Mouse (Mus musculus): ENCODE data around the gene Galk2. TPM values are rescaled to one million over a fixed set of nuclear protein-coding genes. Genes with fewer than 3 reads are reported as not detected.

Gene Galk2
- polyA plus RNA-seq, 1 experiment = 18.5 TPM

GRCm38 (mm10) chr2:125827898-125828297, 31.0 kb upstream of the Galk2 start:
- Histone ChIP-seq H3K4me3 (ENCODE audit: control insufficient read depth, insufficient read depth, low read length) (no peak overlapping the region), H3K36me3 (ENCODE audit: control insufficient read depth, insufficient read depth, low read length) (peaks cover 15% of the 10 kb centered on the region), H3K4me1 (replicated peaks; ENCODE audit: control insufficient read depth, insufficient read depth, low read length) (no peaks in the 10 kb centered on the region), H3K27me3 (ENCODE audit: control insufficient read depth, insufficient read depth, low read length) (no peaks in the 10 kb centered on the region), H3K27ac (ENCODE audit: control insufficient read depth, insufficient read depth, low read length) (no peak overlapping the region)
- DNase-seq = no peak
- 95% methylated on average over 4 of the region's 4 CpGs for WGBS
- TF ChIP-seq POLR2A (IDR thresholded peaks at IDR 0.05; ENCODE audit: control insufficient read depth, extremely low read depth, insufficient read depth, low read length, poor library complexity) (no peak), CTCF (IDR thresholded peaks at IDR 0.05; ENCODE audit: borderline replicate concordance, control insufficient read depth, extremely low read depth, insufficient read depth, low read length, poor library complexity) (no peak)

- H3K27ac ChIP-seq (ENCODE audit: control insufficient read depth, insufficient read depth, low read length) = no peak overlapping the region
- no peaks in the 10 kb centered on the region for H3K27me3 ChIP-seq (ENCODE audit: control insufficient read depth, insufficient read depth, low read length)
- H3K4me1 ChIP-seq (replicated peaks; ENCODE audit: control insufficient read depth, insufficient read depth, low read length) = no peaks in the 10 kb centered on the region
- TF ChIP-seq POLR2A (IDR thresholded peaks at IDR 0.05; ENCODE audit: control insufficient read depth, extremely low read depth, insufficient read depth, low read length, poor library complexity) (no peak), CTCF (IDR thresholded peaks at IDR 0.05; ENCODE audit: borderline replicate concordance, control insufficient read depth, extremely low read depth, insufficient read depth, low read length, poor library complexity) (no peak)
- H3K36me3 ChIP-seq (ENCODE audit: control insufficient read depth, insufficient read depth, low read length) = peaks cover 34% of the 10 kb centered on the region
- no peak for DNase-seq
- WGBS = 87% methylated on average over 2 of the region's 2 CpGs
- H3K4me3 ChIP-seq (ENCODE audit: control insufficient read depth, insufficient read depth, low read length) = no peak overlapping the region
These were observed 29.0 kb upstream of the Galk2 start for GRCm38 (mm10) chr2:125829924-125830323.

GRCm38 (mm10) chr2:125838091-125838490, 20.8 kb upstream of the Galk2 start:
- H3K27ac ChIP-seq (ENCODE audit: control insufficient read depth, insufficient read depth, low read length) = no peak overlapping the region
- 86% methylated on average over 7 of the region's 7 CpGs for WGBS
- H3K4me1 ChIP-seq (replicated peaks; ENCODE audit: control insufficient read depth, insufficient read depth, low read length) = no peaks in the 10 kb centered on the region
- TF ChIP-seq CTCF (IDR thresholded peaks at IDR 0.05; ENCODE audit: borderline replicate concordance, control insufficient read depth, extremely low read depth, insufficient read depth, low read length, poor library complexity) = no peak
- H3K4me3 ChIP-seq (ENCODE audit: control insufficient read depth, insufficient read depth, low read length) = no peak overlapping the region
- DNase-seq = no peak
- H3K27me3 ChIP-seq (ENCODE audit: control insufficient read depth, insufficient read depth, low read length) = no peaks in the 10 kb centered on the region
- peaks cover 62% of the 10 kb centered on the region for H3K36me3 ChIP-seq (ENCODE audit: control insufficient read depth, insufficient read depth, low read length)

GRCm38 (mm10) chr2:125838708-125839284, 20.1 kb upstream of the Galk2 start:
- no peaks in the 10 kb centered on the region for H3K4me1 ChIP-seq (replicated peaks; ENCODE audit: control insufficient read depth, insufficient read depth, low read length)
- TF ChIP-seq POLR2A (IDR thresholded peaks at IDR 0.05; ENCODE audit: control insufficient read depth, extremely low read depth, insufficient read depth, low read length, poor library complexity) (no peak), CTCF (IDR thresholded peaks at IDR 0.05; ENCODE audit: borderline replicate concordance, control insufficient read depth, extremely low read depth, insufficient read depth, low read length, poor library complexity) (no peak)
- no peak overlapping the region for H3K27ac ChIP-seq (ENCODE audit: control insufficient read depth, insufficient read depth, low read length)
- no peak overlapping the region for H3K4me3 ChIP-seq (ENCODE audit: control insufficient read depth, insufficient read depth, low read length)
- H3K36me3 ChIP-seq (ENCODE audit: control insufficient read depth, insufficient read depth, low read length) = peaks cover 62% of the 10 kb centered on the region
- 98% methylated on average over 2 of the region's 2 CpGs for WGBS
- DNase-seq = no peak
- H3K27me3 ChIP-seq (ENCODE audit: control insufficient read depth, insufficient read depth, low read length) = no peaks in the 10 kb centered on the region

- Histone ChIP-seq H3K36me3 (ENCODE audit: control insufficient read depth, insufficient read depth, low read length) (peaks cover 22% of the 10 kb centered on the region), H3K4me3 (ENCODE audit: control insufficient read depth, insufficient read depth, low read length) (no peak overlapping the region), H3K27me3 (ENCODE audit: control insufficient read depth, insufficient read depth, low read length) (no peaks in the 10 kb centered on the region), H3K4me1 (replicated peaks; ENCODE audit: control insufficient read depth, insufficient read depth, low read length) (no peaks in the 10 kb centered on the region), H3K27ac (ENCODE audit: control insufficient read depth, insufficient read depth, low read length) (no peak overlapping the region)
- DNase-seq = no peak
- WGBS = 91% methylated on average over 2 of the region's 2 CpGs
- TF ChIP-seq POLR2A (IDR thresholded peaks at IDR 0.05; ENCODE audit: control insufficient read depth, extremely low read depth, insufficient read depth, low read length, poor library complexity) (no peak), CTCF (IDR thresholded peaks at IDR 0.05; ENCODE audit: borderline replicate concordance, control insufficient read depth, extremely low read depth, insufficient read depth, low read length, poor library complexity) (no peak)
These were observed 7.7 kb upstream of the Galk2 start for GRCm38 (mm10) chr2:125851237-125851636.

- no peak for DNase-seq
- no peak overlapping the region for H3K4me3 ChIP-seq (ENCODE audit: control insufficient read depth, insufficient read depth, low read length)
These were observed 1.2 kb upstream of the Galk2 start for GRCm38 (mm10) chr2:125857707-125858106.

GRCm38 (mm10) chr2:125863799-125864198, 4.9 kb downstream of the Galk2 start:
- H3K4me1 ChIP-seq (replicated peaks; ENCODE audit: control insufficient read depth, insufficient read depth, low read length) = no peaks in the 10 kb centered on the region; the same call in 1 of the 2 replicates
- no peaks in the 10 kb centered on the region for H3K36me3 ChIP-seq (ENCODE audit: control insufficient read depth, insufficient read depth, low read length)
- H3K4me3 ChIP-seq (ENCODE audit: control insufficient read depth, insufficient read depth, low read length) = no peak overlapping the region
- DNase-seq = no peak
- WGBS = 95% methylated on average over 3 of the region's 3 CpGs
- no peak overlapping the region for H3K27ac ChIP-seq (ENCODE audit: control insufficient read depth, insufficient read depth, low read length)
- no peak for TF ChIP-seq CTCF (IDR thresholded peaks at IDR 0.05; ENCODE audit: borderline replicate concordance, control insufficient read depth, extremely low read depth, insufficient read depth, low read length, poor library complexity)
- no peak for TF ChIP-seq POLR2A (IDR thresholded peaks at IDR 0.05; ENCODE audit: control insufficient read depth, extremely low read depth, insufficient read depth, low read length, poor library complexity)
- H3K27me3 ChIP-seq (ENCODE audit: control insufficient read depth, insufficient read depth, low read length) = no peaks in the 10 kb centered on the region

More at GRCm38 (mm10) chr2:125857707-125858106, 1.2 kb upstream of the Galk2 start:
- H3K36me3 ChIP-seq (ENCODE audit: control insufficient read depth, insufficient read depth, low read length) = no peaks in the 10 kb centered on the region
- no peaks in the 10 kb centered on the region for H3K27me3 ChIP-seq (ENCODE audit: control insufficient read depth, insufficient read depth, low read length)
- 36% methylated on average over 3 of the region's 3 CpGs for WGBS
- TF ChIP-seq POLR2A (IDR thresholded peaks at IDR 0.05; ENCODE audit: control insufficient read depth, extremely low read depth, insufficient read depth, low read length, poor library complexity) = no peak
- TF ChIP-seq CTCF (IDR thresholded peaks at IDR 0.05; ENCODE audit: borderline replicate concordance, control insufficient read depth, extremely low read depth, insufficient read depth, low read length, poor library complexity) = no peak
- 0 out of 2 replicates have a peak, but pooled peaks cover 2% of the 10 kb centered on the region for H3K4me1 ChIP-seq (replicated peaks; ENCODE audit: control insufficient read depth, insufficient read depth, low read length)
- H3K27ac ChIP-seq (ENCODE audit: control insufficient read depth, insufficient read depth, low read length) = no peak overlapping the region
